Mouse (Mus musculus) E14TG2a.4 (cell line): Measurements from ENCODE around the gene Slc4a10.

Source experiments
- CTCF ChIP-seq: conservative IDR thresholded peaks from 2 replicates; pipeline ENCODE4 v1.5.1; 2014; ENCODE audit warnings: low read length
- NANOG ChIP-seq: IDR thresholded peaks from 2 replicates; pipeline ENCODE4 v1.6.1; 2014; ENCODE audit warnings: borderline replicate concordance, low read length, mixed read lengths
- POU5F1 ChIP-seq: IDR thresholded peaks from 2 replicates; pipeline ENCODE4 v1.6.1; 2014; ENCODE audit warnings: low read length, borderline replicate concordance

- TF ChIP-seq CTCF (no peak), POU5F1 (no peak), NANOG (no peak)
These were observed 197.9 kb downstream of the Slc4a10 start for GRCm38 (mm10) chr2:62244167-62244566.
